Mouse (Mus musculus) left cerebral cortex, adult 2 months (tissue): ENCODE results near the gene Cldn34c2. TPM values are rescaled to one million over a fixed set of nuclear protein-coding genes. Genes with fewer than 3 reads are reported as not detected.
"Not testable (repeated sequence)": the region's sequence is repeated elsewhere in the genome, so short reads cannot be mapped to it uniquely, and the experiment has no call there.

Experiments used
- DNase-seq, 2 experiments: peaks; one replicate each; pipeline ENCODE4 v3.0.0; 2021 to 2022; ENCODE audit warnings: low spot score in 2 of 2, mixed read lengths in 1 of 2; ENCODE audit errors: extremely low spot score in 1 of 2
- H3K27ac ChIP-seq: fragments of 200-600 bp; 2 replicates; pipeline ENCODE4 v1.8.1; 2022
- H3K4me3 ChIP-seq: fragments of 200-600 bp; 2 replicates; pipeline ENCODE4 v1.8.1; 2022
- intact Hi-C: fragments of 180-260 bp; cut with DNase I; formaldehyde crosslinking; loops from one replicate; pipeline ENCODE4 v1.15.1; 2025
- long read RNA-seq, 2 experiments: library from polyadenylated mRNA; stranded (forward); transcript quantifications; one replicate each; pipeline ENCODE4 v2.0.0; 2021; ENCODE audit warnings: borderline mapping rate in 2 of 2
- total RNA-seq, 2 experiments: library from RNA; stranded (reverse); gene quantifications; 2 replicates each; pipeline ENCODE4 v1.2.3; 2021

Gene Cldn34c2
- under 1 TPM in 1 of 2 experiments, not detected in 1; 0.96 TPM for total RNA-seq
- long read RNA-seq, experiment 1, result 0 reads
- long read RNA-seq, experiment 2, result 0 reads

DNA sequence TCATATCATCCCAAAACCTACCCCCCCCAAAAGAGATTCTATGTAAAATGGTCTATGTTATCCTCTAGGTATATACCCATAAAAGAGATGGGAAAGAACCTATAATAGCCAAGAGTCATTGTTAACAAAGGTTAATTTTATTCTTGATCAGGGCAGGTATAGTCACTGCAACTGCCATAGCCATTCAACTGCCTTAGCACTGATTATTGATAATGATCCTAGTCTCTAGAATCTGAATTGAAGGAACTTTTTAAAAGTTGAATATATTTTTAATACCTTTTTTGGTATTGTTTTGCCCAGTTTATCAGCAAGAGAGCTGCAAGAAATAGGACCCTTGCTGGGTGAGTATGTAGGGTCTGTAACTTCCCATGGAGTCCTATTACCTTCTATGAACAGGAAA lies at the start of gene Cldn34c2:
TSS of gene Cldn34c2 (plus strand) at position 301 of the 400 bp plus-strand sequence.
- DNase-seq, H3K4me3 ChIP-seq, intact Hi-C loops, H3K27ac ChIP-seq: not testable (repeated sequence)

DNA sequence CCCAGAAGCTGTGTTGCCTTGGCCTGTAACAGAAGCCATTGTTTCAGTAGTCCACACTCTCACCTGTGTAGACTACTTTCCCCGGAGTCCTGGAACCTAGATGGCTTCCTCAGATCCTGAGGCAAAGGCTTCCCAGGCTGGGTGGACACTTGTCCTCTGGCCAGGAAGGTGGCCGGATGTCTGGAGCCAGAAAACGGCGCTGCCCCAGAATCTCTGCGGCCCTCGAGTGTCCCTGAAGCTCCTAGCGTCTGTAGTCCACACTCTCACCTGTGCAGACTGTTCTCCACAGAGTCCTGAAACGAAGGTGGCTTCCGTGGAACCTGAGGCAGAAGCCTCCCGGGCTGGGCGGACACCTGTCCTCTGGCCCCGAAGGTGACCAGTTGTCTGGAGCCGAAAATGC lies 30.1 kb upstream of the Cldn34c2 start:
- DNase-seq, H3K27ac ChIP-seq, H3K4me3 ChIP-seq, intact Hi-C loops: not testable (repeated sequence)

DNA sequence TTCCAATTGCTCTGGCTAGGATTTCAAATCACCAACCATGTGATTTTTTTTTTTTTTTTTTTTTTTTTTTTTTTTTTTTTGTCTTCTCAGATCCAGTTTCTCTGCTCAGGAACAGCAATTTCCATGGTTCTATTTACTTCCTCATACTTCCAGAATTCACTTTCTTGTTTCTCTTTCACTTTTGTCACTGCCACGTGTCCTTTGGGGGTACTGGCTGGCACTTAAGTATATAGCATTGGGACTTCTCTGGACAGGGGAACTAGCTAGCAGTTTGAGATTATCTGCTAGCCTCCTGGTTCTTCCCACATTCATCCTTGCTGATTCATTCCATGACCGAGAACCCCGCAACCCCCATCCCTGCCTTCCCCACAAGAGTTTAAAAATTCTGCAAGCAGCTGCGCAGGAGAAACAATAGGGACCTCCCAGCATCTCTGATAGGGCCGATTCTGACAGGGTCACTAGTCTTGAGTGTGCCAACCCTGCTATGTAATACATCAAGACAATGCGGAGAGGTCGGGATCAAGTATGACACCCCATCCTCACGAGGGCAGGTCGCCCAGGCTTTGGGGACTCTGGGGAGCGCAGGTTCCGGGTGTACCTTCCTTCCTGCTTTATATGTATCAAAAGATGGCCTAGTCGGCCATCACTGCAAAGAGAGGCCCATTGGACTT lies 30.8 kb downstream of the Cldn34c2 start:
- DNase-seq, H3K4me3 ChIP-seq, H3K27ac ChIP-seq, intact Hi-C loops: not testable (repeated sequence)

Other genes starting within 250 kb of the Cldn34c2 start
- gene Gm17467, start 123.1 kb downstream of the Cldn34c2 start, total RNA-seq, result not detected
- not detected for gene Cldn34c3, start 212.0 kb downstream of the Cldn34c2 start, total RNA-seq